Mouse (Mus musculus): Measurements from ENCODE around the gene Enox1.

DNA sequence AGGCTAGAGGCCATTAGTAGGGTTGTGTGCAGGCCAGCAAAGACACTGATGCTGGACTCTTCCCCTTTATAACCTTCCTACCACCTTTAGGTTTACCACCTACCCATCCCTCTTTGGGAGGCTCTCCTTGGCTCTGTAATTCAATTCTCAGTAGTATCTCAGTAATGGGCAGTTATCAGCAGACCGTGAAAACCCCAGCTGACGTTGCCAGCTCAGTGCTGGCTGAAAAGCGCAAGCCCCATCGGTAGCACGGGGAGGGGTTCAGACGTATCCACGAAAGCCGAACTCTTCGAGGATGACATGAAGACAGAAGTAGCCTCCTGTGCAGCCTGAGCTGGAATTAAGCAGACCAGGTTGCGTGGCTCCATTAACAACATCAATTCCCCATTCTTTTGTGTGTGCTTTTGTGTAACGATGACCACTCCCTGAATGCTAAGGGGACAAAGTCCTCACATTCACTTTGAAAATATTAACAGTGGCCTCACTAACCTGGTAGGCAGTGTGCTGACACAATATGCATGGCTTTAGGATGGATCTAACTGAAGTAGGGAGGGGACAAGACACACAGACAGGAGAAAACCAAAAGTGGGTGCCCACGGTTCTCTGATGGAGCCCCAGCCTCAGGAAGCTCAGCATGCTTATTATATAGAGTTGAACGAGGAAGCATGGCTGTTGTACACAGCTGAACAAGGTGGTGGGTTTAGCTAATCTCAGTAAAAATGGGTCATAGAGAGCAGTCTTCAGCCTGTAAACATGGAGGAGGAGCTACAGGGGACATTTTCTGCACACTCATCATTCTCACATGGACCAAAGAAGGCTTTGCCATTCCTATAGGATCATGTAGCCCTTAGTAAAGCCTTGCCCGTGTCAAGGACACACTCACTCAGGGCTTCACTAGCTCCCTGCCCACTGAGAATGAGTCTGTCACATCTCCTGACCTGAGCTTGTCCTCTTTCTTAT lies 439.9 kb downstream of the Enox1 start:
- TF ChIP-seq USF1 (IDR thresholded peaks at IDR 0.05; ENCODE audit: low read depth), result no peak
- no peak for TF ChIP-seq POLR2A (IDR thresholded peaks at IDR 0.05; ENCODE audit: insufficient read length, low read depth)

Measured in myocyte (in vitro differentiated cells).